6 mouse cellular contexts compared by ENCODE assay signal in the genomic region with DNA sequence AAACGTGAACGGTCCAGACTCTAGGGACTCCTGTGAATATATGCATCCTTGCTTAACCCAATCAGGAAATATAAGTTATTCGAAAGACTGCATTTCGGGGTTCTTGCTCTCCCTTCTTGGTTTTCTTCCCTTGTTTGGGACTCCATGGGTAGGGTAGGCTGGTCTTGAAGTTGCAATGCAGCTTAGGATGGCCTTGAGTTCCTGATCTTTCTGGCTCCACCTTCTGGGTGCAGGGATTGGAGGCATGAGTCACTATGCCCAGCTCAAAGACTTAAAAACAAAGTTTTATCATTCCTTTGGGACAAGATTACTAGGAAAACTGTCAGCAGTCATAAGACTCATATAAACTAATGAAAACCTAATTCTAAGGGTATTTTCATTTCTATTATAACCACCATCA.
"Had no signal": no experiment of that assay in that cellular context is flagged by ENCODE, and none has a peak within 500 bp of the region (broad histone marks: within the 10 kb centered on the region; RNA-seq: fewer than 3 reads in every experiment).

No protein-coding gene starts in this region.

- DNase-seq: left cerebral cortex, postnatal 4 days; liver, postnatal 0 days; right cerebral cortex, adult 18-20 months; right cerebral cortex, postnatal 14 days; right cerebral cortex, postnatal 4 days; thymus, postnatal 4 days had no signal
